Mouse (Mus musculus): ENCODE data around the gene C1qtnf1. TPM values are rescaled to one million over a fixed set of nuclear protein-coding genes. Genes with fewer than 3 reads are reported as not detected.

C1qtnf1 gene
- polyA plus RNA-seq, 2 experiments = 1.1 to 1.4 TPM

- Histone ChIP-seq H3K27me3 (ENCODE audit: control insufficient read depth, insufficient read depth, low read length) (no peaks in the 10 kb centered on the region), H3K36me3 (replicated peaks; ENCODE audit: control insufficient read depth, insufficient read depth, low read depth) (no peaks in the 10 kb centered on the region), H3K4me2 (ENCODE audit: low read depth) (no peak overlapping the region), H3K27ac (no peak overlapping the region), H3K4me1 (replicated peaks; ENCODE audit: control insufficient read depth in 2 of 2, insufficient read depth in 2 of 2, low read length in 1 of 2) (peaks cover 0 to 2% of the 10 kb centered on the region in 2 experiments; a peak in 2 of 4 replicates), H3K4me3 (ENCODE audit: insufficient read depth in 1 of 2, low read depth in 2 of 2, low read length in 2 of 2) (no peak overlapping the region), H3K9me3 (ENCODE audit: control insufficient read depth, low read length) (no peaks in the 10 kb centered on the region), H3K9ac (replicated peaks) (no peak overlapping the region)
- 65% methylated on average over 6 of the region's 6 CpGs for WGBS (ENCODE audit: insufficient replicate concordance)
- ATAC-seq (ENCODE audit: insufficient read depth) (no peak), DNase-seq (ENCODE audit: low read depth in 3 of 3, low spot score in 3 of 3) (no peak)
- no peak for TF ChIP-seq EP300 (IDR thresholded peaks at IDR 0.05; ENCODE audit: low read depth)
- TF ChIP-seq CTCF (IDR thresholded peaks at IDR 0.05; ENCODE audit: low read depth) = peak; percentile 89
Measured at GRCm38 (mm10) chr11:118460280-118460679, 32.3 kb downstream of the C1qtnf1 start.

GRCm38 (mm10) chr11:118467441-118468035 is 39.5 kb downstream of the C1qtnf1 start:
- no peak overlapping the region for H3K4me2 ChIP-seq (ENCODE audit: low read depth)
- no peaks in the 10 kb centered on the region for H3K36me3 ChIP-seq (replicated peaks; ENCODE audit: control insufficient read depth, insufficient read depth, low read depth)
- no peaks in the 10 kb centered on the region for H3K9me3 ChIP-seq (ENCODE audit: control insufficient read depth, low read length)
- no peaks in the 10 kb centered on the region for H3K27me3 ChIP-seq (ENCODE audit: control insufficient read depth, insufficient read depth, low read length)
- TF ChIP-seq CTCF (IDR thresholded peaks at IDR 0.05; ENCODE audit: low read depth) (no peak), EP300 (IDR thresholded peaks at IDR 0.05; ENCODE audit: low read depth) (no peak)
- H3K4me3 ChIP-seq (ENCODE audit: insufficient read depth in 1 of 2, low read depth in 2 of 2, low read length in 2 of 2) = no peak overlapping the region
- H3K9ac ChIP-seq (replicated peaks) = no peak overlapping the region
- ATAC-seq (ENCODE audit: insufficient read depth) (no peak; the same call in 1 of the 2 replicates), DNase-seq (ENCODE audit: low read depth in 3 of 3, low spot score in 3 of 3) (no peak)
- H3K27ac ChIP-seq = no peak overlapping the region
- WGBS (ENCODE audit: insufficient replicate concordance) = 51% methylated on average over 11 of the region's 11 CpGs
- peaks cover 11 to 22% of the 10 kb centered on the region in 2 experiments for H3K4me1 ChIP-seq (replicated peaks; ENCODE audit: control insufficient read depth in 2 of 2, insufficient read depth in 2 of 2, low read length in 1 of 2)

- DNase-seq (ENCODE audit: low read depth in 3 of 3, low spot score in 3 of 3) = no peak
- Histone ChIP-seq H3K9me3 (ENCODE audit: control insufficient read depth, low read length) (no peaks in the 10 kb centered on the region), H3K9ac (replicated peaks) (no peak overlapping the region), H3K27ac (no peak overlapping the region), H3K4me1 (replicated peaks; ENCODE audit: control insufficient read depth in 2 of 2, insufficient read depth in 2 of 2, low read length in 1 of 2) (peaks cover 25 to 36% of the 10 kb centered on the region in 2 experiments), H3K27me3 (ENCODE audit: control insufficient read depth, insufficient read depth, low read length) (no peaks in the 10 kb centered on the region), H3K4me3 (ENCODE audit: insufficient read depth in 1 of 2, low read depth in 2 of 2, low read length in 2 of 2) (no peak overlapping the region), H3K36me3 (replicated peaks; ENCODE audit: control insufficient read depth, insufficient read depth, low read depth) (no peaks in the 10 kb centered on the region), H3K4me2 (ENCODE audit: low read depth) (peak overlapping the region; percentile 18; the same call in 1 of the 2 replicates)
- TF ChIP-seq EP300 (IDR thresholded peaks at IDR 0.05; ENCODE audit: low read depth) (no peak), CTCF (IDR thresholded peaks at IDR 0.05; ENCODE audit: low read depth) (no peak)
- no peak for ATAC-seq (ENCODE audit: insufficient read depth)
- 49% methylated on average over 10 of the region's 10 CpGs for WGBS (ENCODE audit: insufficient replicate concordance)
Measured at GRCm38 (mm10) chr11:118469509-118470160, 41.6 kb downstream of the C1qtnf1 start.

- H3K4me3 ChIP-seq (ENCODE audit: insufficient read depth in 1 of 2, low read depth in 2 of 2, low read length in 2 of 2) = no peak overlapping the region
- H3K9ac ChIP-seq (replicated peaks) = no peak overlapping the region
- peaks cover 25 to 36% of the 10 kb centered on the region in 2 experiments for H3K4me1 ChIP-seq (replicated peaks; ENCODE audit: control insufficient read depth in 2 of 2, insufficient read depth in 2 of 2, low read length in 1 of 2)
- ATAC-seq (ENCODE audit: insufficient read depth) (peak; percentile 74), DNase-seq (ENCODE audit: low read depth in 3 of 3, low spot score in 3 of 3) (peak in 2 of 3 experiments; percentile 34 to 38)
- TF ChIP-seq EP300 (IDR thresholded peaks at IDR 0.05; ENCODE audit: low read depth) = peak; percentile 64; the same call in 1 of the 2 replicates
- no peak for TF ChIP-seq CTCF (IDR thresholded peaks at IDR 0.05; ENCODE audit: low read depth)
- H3K27me3 ChIP-seq (ENCODE audit: control insufficient read depth, insufficient read depth, low read length) = no peaks in the 10 kb centered on the region
- peak overlapping the region; percentile 18; the same call in 1 of the 2 replicates for H3K4me2 ChIP-seq (ENCODE audit: low read depth)
- H3K36me3 ChIP-seq (replicated peaks; ENCODE audit: control insufficient read depth, insufficient read depth, low read depth) = no peaks in the 10 kb centered on the region
- WGBS (ENCODE audit: insufficient replicate concordance) = 12% methylated on average over 12 of the region's 12 CpGs
- peak overlapping the region; percentile 47 for H3K27ac ChIP-seq
- H3K9me3 ChIP-seq (ENCODE audit: control insufficient read depth, low read length) = no peaks in the 10 kb centered on the region
Measured at GRCm38 (mm10) chr11:118470234-118470966, 42.4 kb downstream of the C1qtnf1 start.

GRCm38 (mm10) chr11:118471676-118472075 is 43.7 kb downstream of the C1qtnf1 start:
- no peak overlapping the region for H3K4me2 ChIP-seq (ENCODE audit: low read depth)
- peaks cover 25 to 36% of the 10 kb centered on the region in 2 experiments for H3K4me1 ChIP-seq (replicated peaks; ENCODE audit: control insufficient read depth in 2 of 2, insufficient read depth in 2 of 2, low read length in 1 of 2)
- ATAC-seq (ENCODE audit: insufficient read depth) = no peak

More at GRCm38 (mm10) chr11:118471676-118472075, 43.7 kb downstream of the C1qtnf1 start:
- Histone ChIP-seq H3K36me3 (replicated peaks; ENCODE audit: control insufficient read depth, insufficient read depth, low read depth) (no peaks in the 10 kb centered on the region), H3K27me3 (ENCODE audit: control insufficient read depth, insufficient read depth, low read length) (no peaks in the 10 kb centered on the region), H3K9me3 (ENCODE audit: control insufficient read depth, low read length) (no peaks in the 10 kb centered on the region), H3K9ac (replicated peaks) (no peak overlapping the region), H3K4me3 (ENCODE audit: insufficient read depth in 1 of 2, low read depth in 2 of 2, low read length in 2 of 2) (no peak overlapping the region), H3K27ac (no peak overlapping the region)
- 86% methylated on average over 13 of the region's 13 CpGs for WGBS (ENCODE audit: insufficient replicate concordance)
- DNase-seq (ENCODE audit: low read depth in 3 of 3, low spot score in 3 of 3) = no peak
- no peak for TF ChIP-seq EP300 (IDR thresholded peaks at IDR 0.05; ENCODE audit: low read depth)
- TF ChIP-seq CTCF (IDR thresholded peaks at IDR 0.05; ENCODE audit: low read depth) = no peak

Data from liver, embryonic 14.5 days (tissue).